Mouse (Mus musculus): ENCODE results near the gene Vangl1. TPM values are rescaled to one million over a fixed set of nuclear protein-coding genes. Genes with fewer than 3 reads are reported as not detected.

Gene Vangl1
- 1 to 10 TPM; 2.9 to 4.3 TPM for total RNA-seq (2023)

DNA sequence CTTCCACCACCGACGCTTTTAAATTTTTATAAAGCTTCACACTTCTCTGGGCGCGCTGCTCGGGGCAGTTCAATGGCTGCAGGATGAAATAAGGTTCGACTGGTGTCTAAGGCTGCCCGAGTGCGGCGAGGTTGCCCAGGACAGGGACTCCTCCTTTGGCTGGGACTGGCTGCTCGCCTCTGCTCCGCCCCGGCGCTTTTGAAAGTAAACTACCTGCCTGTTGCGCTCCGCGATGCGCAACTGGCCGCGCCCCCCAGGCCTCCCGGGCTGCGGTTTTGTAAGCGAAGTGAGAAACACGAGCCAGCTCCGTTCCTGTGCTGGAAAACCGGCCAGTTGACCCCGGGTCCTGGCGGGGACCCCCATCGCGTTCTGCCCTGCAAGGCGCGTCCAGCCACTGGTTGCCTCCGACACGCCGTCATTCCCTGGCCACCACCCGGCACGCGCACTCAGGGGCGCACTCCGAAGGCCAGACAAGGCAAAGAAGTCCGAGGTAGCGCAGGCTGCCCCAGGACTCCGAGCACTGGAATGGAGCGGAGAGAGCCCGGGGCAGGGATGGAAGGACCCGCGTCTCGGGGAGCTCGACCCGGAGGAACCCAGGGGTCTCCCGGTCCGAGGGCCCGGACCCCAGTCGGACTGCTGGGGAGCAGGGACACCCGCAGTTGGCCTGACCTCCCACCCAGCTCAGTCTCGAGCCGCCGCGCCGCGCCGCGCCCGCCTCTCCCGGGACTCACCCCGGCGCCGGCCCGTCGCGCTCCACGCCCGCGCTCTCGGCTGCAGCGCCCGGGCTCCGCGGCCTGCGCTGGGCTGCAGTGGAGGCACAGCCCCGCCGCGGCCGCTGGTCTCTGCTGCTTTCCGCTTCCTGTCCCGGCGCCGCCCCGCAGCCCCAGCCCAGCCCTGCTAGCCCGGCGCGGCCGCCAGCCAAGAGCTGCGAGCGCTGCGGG is at the start of gene Vangl1:
Vangl1 (minus strand) TSS at position 913 of the 941 bp plus-strand sequence.

Other genes with a start within 250 kb of the Vangl1 start
- gene Nhlh2, start 194.6 kb downstream of the Vangl1 start, total RNA-seq (2023) = not detected
- gene Casq2, start 118.3 kb downstream of the Vangl1 start, total RNA-seq (2023) = not detected